In the genomic region with DNA sequence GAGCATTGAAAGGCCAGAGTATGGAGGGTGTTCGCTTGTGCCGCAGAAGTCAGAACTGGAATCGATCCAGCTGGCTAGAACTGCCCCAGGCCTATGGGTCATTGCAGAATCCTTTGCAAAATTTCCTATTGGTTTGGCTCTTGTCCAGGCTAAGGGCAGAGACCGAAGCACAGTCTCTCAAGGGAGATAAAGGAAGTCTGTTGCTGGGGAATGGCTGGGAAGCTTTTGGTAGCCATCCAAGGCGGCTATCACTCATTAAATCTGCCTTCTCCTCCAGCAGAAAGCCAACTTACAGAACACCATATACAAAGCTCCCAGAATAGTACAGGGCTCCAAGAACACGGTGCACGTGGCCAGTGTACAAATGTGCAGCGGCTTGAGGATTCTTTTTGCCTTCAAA, we compare ENCODE assay signal across 8 mouse cellular contexts. TPM values are rescaled to one million over a fixed set of nuclear protein-coding genes. Genes with fewer than 3 reads are reported as not detected.
DNase-seq lines count a peak whose midpoint lies in the region; ATAC-seq lines count a peak whose summit lies in the region.

No protein-coding gene starts in this region.

- DNase-seq in cerebellum, adult 18-20 months = peak; percentile 32 to 49
- DNase-seq in adrenal gland, postnatal 10 days = peak; percentile 87
- DNase-seq in intestine, embryonic 14.5 days (ENCODE audit: low spot score) = no peak
- DNase-seq in liver, embryonic 11.5 days (ENCODE audit: low spot score) = no peak
- peak; percentile 44 for DNase-seq in ovary, postnatal 36 days (ENCODE audit: low spot score)
- DNase-seq in retina, embryonic 14.5 days (ENCODE audit: low spot score) = no peak

- H3K4me2 ChIP-seq in forebrain, embryonic 16.5 days (ENCODE audit: low read length) = peak overlapping the region; percentile 58
- peak overlapping the region; percentile 45 for H3K4me2 ChIP-seq in intestine, embryonic 14.5 days (ENCODE audit: low read length)
- no peak overlapping the region for H3K4me2 ChIP-seq in liver, embryonic 11.5 days

- no peak for ATAC-seq in cerebellum, adult (ENCODE audit: insufficient number of reproducible peaks, low FRiP score, low TSS enrichment)
- no peak for ATAC-seq in forebrain, embryonic 16.5 days
- ATAC-seq in intestine, embryonic 14.5 days (replicated peaks; ENCODE audit: low FRiP score, low TSS enrichment, low read depth) = no peak
- ATAC-seq in liver, embryonic 11.5 days (replicated peaks; ENCODE audit: low FRiP score) = no peak

- no peak overlapping the region for H3K9ac ChIP-seq in forebrain, embryonic 16.5 days (replicated peaks; ENCODE audit: low read depth, low read length)
- H3K9ac ChIP-seq in intestine, embryonic 14.5 days (ENCODE audit: low read length) = no peak overlapping the region
- H3K9ac ChIP-seq in liver, embryonic 11.5 days (ENCODE audit: low read depth, low read length) = no peak overlapping the region

- 27% methylated on average over 8 of the region's 8 CpGs for WGBS in forebrain, embryonic 16.5 days
- 47% methylated on average over 8 of the region's 8 CpGs for WGBS in intestine, embryonic 14.5 days
- 77% methylated on average over 8 of the region's 8 CpGs for WGBS in liver, embryonic 11.5 days

- peak overlapping the region; percentile 75 for H3K27ac ChIP-seq in forebrain, embryonic 16.5 days (ENCODE audit: low read length)
- H3K27ac ChIP-seq in intestine, embryonic 14.5 days (ENCODE audit: low read depth) = peak overlapping the region; percentile 73
- 0 out of 2 replicates have a peak overlapping the region, but pooled peaks have one; percentile 6 for H3K27ac ChIP-seq in liver, embryonic 11.5 days (ENCODE audit: low read depth, low read length)

- no peaks in the 10 kb centered on the region for H3K27me3 ChIP-seq in forebrain, embryonic 16.5 days (replicated peaks; ENCODE audit: control insufficient read depth, insufficient read depth, low read length)
- H3K27me3 ChIP-seq in intestine, embryonic 14.5 days (replicated peaks; ENCODE audit: control insufficient read depth, insufficient read depth, low read length) = no peaks in the 10 kb centered on the region
- H3K27me3 ChIP-seq in liver, embryonic 11.5 days (replicated peaks; ENCODE audit: control insufficient read depth, insufficient read depth, low read length) = no peaks in the 10 kb centered on the region

- peaks cover 28% of the 10 kb centered on the region for H3K4me1 ChIP-seq in forebrain, embryonic 16.5 days (replicated peaks; ENCODE audit: control insufficient read depth, insufficient read depth, low read length)
- H3K4me1 ChIP-seq in intestine, embryonic 14.5 days (replicated peaks; ENCODE audit: control insufficient read depth, insufficient read depth, low read length) = peaks cover 27% of the 10 kb centered on the region
- peaks cover 11% of the 10 kb centered on the region for H3K4me1 ChIP-seq in liver, embryonic 11.5 days (replicated peaks; ENCODE audit: control insufficient read depth, insufficient read depth, low read length)

- no peak overlapping the region for H3K4me3 ChIP-seq in forebrain, embryonic 16.5 days (replicated peaks; ENCODE audit: low read length)
- no peak overlapping the region for H3K4me3 ChIP-seq in intestine, embryonic 14.5 days (ENCODE audit: low read depth, low read length)
- H3K4me3 ChIP-seq in liver, embryonic 11.5 days (ENCODE audit: low read depth, low read length) = no peak overlapping the region

- H3K36me3 ChIP-seq in forebrain, embryonic 16.5 days (ENCODE audit: control insufficient read depth, insufficient read depth) = no peaks in the 10 kb centered on the region
- H3K36me3 ChIP-seq in intestine, embryonic 14.5 days (ENCODE audit: control insufficient read depth, insufficient read depth, low read length) = no peaks in the 10 kb centered on the region
- no peaks in the 10 kb centered on the region for H3K36me3 ChIP-seq in liver, embryonic 11.5 days (ENCODE audit: control insufficient read depth, insufficient read depth, low read length)

- no peaks in the 10 kb centered on the region for H3K9me3 ChIP-seq in forebrain, embryonic 16.5 days (ENCODE audit: control insufficient read depth, low read length)
- no peaks in the 10 kb centered on the region for H3K9me3 ChIP-seq in intestine, embryonic 14.5 days (ENCODE audit: control insufficient read depth, low read length)
- no peaks in the 10 kb centered on the region for H3K9me3 ChIP-seq in liver, embryonic 11.5 days (ENCODE audit: control insufficient read depth, low read length)

RNA-seq across cellular contexts. Expression of a gene that starts 4.0 kb away (rescaled TPM):
- 10 to 100 TPM; 44.6 to 66.8 TPM for total RNA-seq in adrenal gland, postnatal 10 days (2021)
- polyA plus RNA-seq in forebrain, embryonic 16.5 days (2015; fragmentation: Nextera tagmentation; extraction: Ambion mirVana) = 30.2 and 41.6 TPM in 2 replicates
- polyA plus RNA-seq in intestine, embryonic 14.5 days (2014; fragmentation: Nextera tagmentation; extraction: Ambion mirVana) = 16.3 and 19.2 TPM in 2 replicates
- polyA plus RNA-seq in liver, embryonic 11.5 days (2014; fragmentation: Nextera tagmentation; extraction: Ambion mirVana) = 17.7 and 18.5 TPM in 2 replicates

RNA-seq across cellular contexts. Expression of a gene that starts 35.4 kb away (rescaled TPM):
- 1 to 10 TPM; 1.5 to 2.0 TPM for total RNA-seq in adrenal gland, postnatal 10 days (2021)
- polyA plus RNA-seq in forebrain, embryonic 16.5 days (2015; fragmentation: Nextera tagmentation; extraction: Ambion mirVana) = 0.12 TPM in 1 of 2 replicates, not detected in the other
- polyA plus RNA-seq in intestine, embryonic 14.5 days (2014; fragmentation: Nextera tagmentation; extraction: Ambion mirVana) = 6.3 and 6.6 TPM in 2 replicates
- 0.34 and 0.61 TPM in 2 replicates for polyA plus RNA-seq in liver, embryonic 11.5 days (2014; fragmentation: Nextera tagmentation; extraction: Ambion mirVana)

Comparison
In these comparisons a context has a peak if more than half of its experiments do, and no peak if none do; other contexts are left out.
1. DNase-seq: peak in cerebellum, adult 18-20 months (2 of 2), adrenal gland, postnatal 10 days (single experiment) and ovary, postnatal 36 days (single experiment); none in intestine, embryonic 14.5 days (single experiment), liver, embryonic 11.5 days (single experiment) and retina, embryonic 14.5 days (single experiment).
2. H3K27ac ChIP-seq: peak in every context shown above with its lines; median percentile 75 in forebrain, embryonic 16.5 days; 73 in intestine, embryonic 14.5 days; 6 in liver, embryonic 11.5 days.